Mouse (Mus musculus) liver, embryonic 13.5 days (tissue): ENCODE results near the gene Gm28305. TPM values are rescaled to one million over a fixed set of nuclear protein-coding genes. Genes with fewer than 3 reads are reported as not detected.
A peak's percentile ranks its signal among the peaks of the same experiment; 100 is the strongest.

Experiments used
- ATAC-seq: fragments of 200-750 bp; cut with Nextera tagmentation; 2 replicates; pipeline ENCODE4 v1.8.0; 2017; ENCODE audit warnings: low read depth, mild to moderate bottlenecking, moderate number of reproducible peaks, moderate library complexity
- DNase-seq: peaks from one replicate; pipeline ENCODE4 v3.0.0; 2022
- H3K27ac ChIP-seq: fragments of 300-500 bp; sonication (generic); 2 replicates; pipeline ENCODE4 v1.5.1; 2015; ENCODE audit warnings: moderate library complexity, mild to moderate bottlenecking, inconsistent platforms
- H3K27me3 ChIP-seq: fragments of 300-500 bp; sonication (generic); 2 replicates; pipeline ENCODE4 v1.6.1; 2015; ENCODE audit warnings: mild to moderate bottlenecking, inconsistent platforms
- H3K36me3 ChIP-seq: fragments of 300-500 bp; sonication (generic); 2 replicates; pipeline ENCODE4 v1.6.1; 2015; ENCODE audit warnings: mild to moderate bottlenecking, inconsistent platforms
- H3K4me1 ChIP-seq: fragments of 300-500 bp; sonication (generic); replicated peaks from 2 replicates; pipeline ENCODE4 v1.6.1; 2015; ENCODE audit warnings: inconsistent platforms
- H3K4me2 ChIP-seq: fragments of 300-500 bp; sonication (generic); 2 replicates; pipeline ENCODE4 v1.6.1; 2015; ENCODE audit warnings: inconsistent platforms, mild to moderate bottlenecking, moderate library complexity
- H3K4me3 ChIP-seq: fragments of 300-500 bp; sonication (generic); replicated peaks from 2 replicates; pipeline ENCODE4 v1.5.1; 2015; ENCODE audit warnings: mild to moderate bottlenecking, inconsistent platforms
- H3K9ac ChIP-seq: fragments of 300-500 bp; sonication (generic); 2 replicates; pipeline ENCODE4 v1.6.1; 2015; ENCODE audit warnings: mild to moderate bottlenecking, inconsistent platforms
- H3K9me3 ChIP-seq: fragments of 300-500 bp; sonication (generic); replicated peaks from 2 replicates; pipeline ENCODE4 v1.6.1; 2016; ENCODE audit warnings: inconsistent platforms
- WGBS: fragments of 180-500 bp; shearing (Covaris S2); methylation state at CpG from one replicate; pipeline ENCODE4 v1.1.7; 2015; ENCODE audit not compliant: insufficient replicate concordance; 5-methylcytosine and 5-hydroxymethylcytosine counted together
- polyA plus RNA-seq: library from polyadenylated mRNA; unstranded; fragments of >200 nt; fragmentation: Nextera tagmentation; extraction: Ambion mirVana; gene quantifications from 2 replicates; pipeline ENCODE4 v1.2.1, GENCODE M21; 2015

The Gm28305 gene
- polyA plus RNA-seq, 1 experiment from 2014 or later, result not detected

DNA sequence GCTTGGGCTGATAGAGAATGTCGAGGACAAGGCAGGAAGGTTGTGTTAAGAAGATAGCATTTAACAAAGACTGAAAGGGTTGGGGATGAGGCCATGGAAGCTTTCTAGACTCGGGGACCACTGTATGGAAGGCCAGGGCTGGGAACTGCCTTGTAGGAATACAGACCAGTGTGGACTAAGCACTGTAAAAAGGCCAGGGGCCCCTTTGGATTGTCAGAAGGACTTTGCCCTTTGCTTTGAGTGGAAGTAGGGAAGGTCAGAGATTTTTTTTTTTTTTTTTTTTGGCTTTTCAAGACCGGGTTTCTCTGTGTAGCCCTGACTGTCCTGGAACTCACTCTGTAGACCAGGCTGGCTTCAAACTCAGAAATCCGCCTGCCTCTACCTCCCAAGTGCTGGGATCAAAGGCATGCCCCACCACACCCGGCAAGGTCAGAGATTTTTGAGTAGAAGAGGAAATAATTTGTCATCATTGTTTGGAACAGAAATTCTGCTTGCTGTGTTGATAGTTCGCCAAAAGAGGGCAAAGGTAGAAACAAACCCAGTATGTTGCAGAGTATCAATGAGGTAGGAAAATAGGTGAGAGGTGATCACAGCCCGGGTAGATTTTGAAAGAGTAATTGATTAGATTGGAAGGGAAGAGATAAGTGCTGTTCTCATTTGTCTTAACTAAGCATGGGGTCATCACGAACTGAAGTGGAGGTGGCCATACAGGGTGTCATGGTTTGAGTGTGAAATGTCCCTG, 30.6 kb downstream of the Gm28305 start:
- no peaks in the 10 kb centered on the region for H3K9me3 ChIP-seq
- peak overlapping the region; percentile 47; the same call in 1 of the 2 replicates for H3K27ac ChIP-seq
- peaks cover 8% of the 10 kb centered on the region; the same call in 1 of the 2 replicates for H3K4me1 ChIP-seq
- H3K4me3 ChIP-seq, result no peak overlapping the region
- H3K36me3 ChIP-seq, result 0 out of 2 replicates have a peak, but pooled peaks cover under 1% of the 10 kb centered on the region
- H3K4me2 ChIP-seq, result no peak overlapping the region
- H3K27me3 ChIP-seq, result no peaks in the 10 kb centered on the region
- no peak overlapping the region for H3K9ac ChIP-seq
- WGBS, result 46% methylated on average over 8 of the region's 8 CpGs
- peak; percentile 67 for ATAC-seq
- DNase-seq, result no peak

GRCm38 (mm10) chr9:104075808-104076207, 35.3 kb downstream of the Gm28305 start:
- no peak overlapping the region for H3K4me3 ChIP-seq
- DNase-seq (no peak), ATAC-seq (no peak)
- no peak overlapping the region for H3K27ac ChIP-seq
- no peak overlapping the region for H3K4me2 ChIP-seq
- no peaks in the 10 kb centered on the region for H3K27me3 ChIP-seq
- WGBS, result 50% methylated on average over 2 of the region's 2 CpGs
- H3K4me1 ChIP-seq, result peaks cover 5% of the 10 kb centered on the region; the same call in 1 of the 2 replicates
- no peak overlapping the region for H3K9ac ChIP-seq
- 0 out of 2 replicates have a peak, but pooled peaks cover 3% of the 10 kb centered on the region for H3K36me3 ChIP-seq
- no peaks in the 10 kb centered on the region for H3K9me3 ChIP-seq

GRCm38 (mm10) chr9:104078780-104079179, 38.3 kb downstream of the Gm28305 start:
- Histone ChIP-seq H3K4me2 (no peak overlapping the region), H3K9me3 (no peaks in the 10 kb centered on the region), H3K9ac (no peak overlapping the region), H3K27me3 (no peaks in the 10 kb centered on the region), H3K4me1 (no peaks in the 10 kb centered on the region), H3K4me3 (no peak overlapping the region), H3K27ac (no peak overlapping the region), H3K36me3 (peaks cover 11% of the 10 kb centered on the region; the same call in 1 of the 2 replicates)
- WGBS, result 90% methylated on average over 1 of the region's 1 CpGs
- ATAC-seq (no peak), DNase-seq (no peak)

DNA sequence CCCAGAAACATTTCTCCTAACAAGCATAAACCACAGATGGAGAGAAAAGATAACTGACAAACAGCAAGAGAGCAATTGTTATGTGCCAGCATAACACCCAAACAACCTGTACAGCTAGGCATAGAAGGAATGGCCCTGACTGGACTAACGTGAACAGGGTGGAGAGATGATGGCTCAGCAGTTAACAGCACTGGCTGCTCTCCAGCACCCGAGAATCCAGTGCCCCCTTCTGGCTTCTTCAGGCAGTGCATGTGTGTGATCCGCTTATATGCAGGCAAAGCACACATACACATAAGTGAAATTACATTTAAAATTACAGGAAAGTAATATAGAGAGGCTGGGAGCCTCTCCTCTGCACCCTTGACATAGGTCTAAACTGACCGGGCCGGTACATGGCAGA, 38.9 kb downstream of the Gm28305 start:
- ATAC-seq (0 out of 2 replicates have a peak, but pooled peaks have one; percentile 59), DNase-seq (peak; percentile 20)
- Histone ChIP-seq H3K9ac (no peak overlapping the region), H3K27ac (no peak overlapping the region), H3K4me1 (no peaks in the 10 kb centered on the region), H3K4me3 (no peak overlapping the region), H3K9me3 (no peaks in the 10 kb centered on the region), H3K27me3 (no peaks in the 10 kb centered on the region), H3K36me3 (peaks cover 16% of the 10 kb centered on the region; the same call in 1 of the 2 replicates), H3K4me2 (no peak overlapping the region)
- 46% methylated on average over 5 of the region's 5 CpGs for whole genome bisulfite sequencing

- Histone ChIP-seq H3K4me1 (no peaks in the 10 kb centered on the region), H3K9ac (no peak overlapping the region), H3K27me3 (no peaks in the 10 kb centered on the region), H3K36me3 (peaks cover 17% of the 10 kb centered on the region), H3K4me3 (no peak overlapping the region), H3K27ac (no peak overlapping the region), H3K4me2 (no peak overlapping the region), H3K9me3 (no peaks in the 10 kb centered on the region)
- 61% methylated on average over 3 of the region's 3 CpGs for WGBS
- DNase-seq (no peak), ATAC-seq (no peak)
Measured at GRCm38 (mm10) chr9:104080038-104080437, 39.6 kb downstream of the Gm28305 start.

DNA sequence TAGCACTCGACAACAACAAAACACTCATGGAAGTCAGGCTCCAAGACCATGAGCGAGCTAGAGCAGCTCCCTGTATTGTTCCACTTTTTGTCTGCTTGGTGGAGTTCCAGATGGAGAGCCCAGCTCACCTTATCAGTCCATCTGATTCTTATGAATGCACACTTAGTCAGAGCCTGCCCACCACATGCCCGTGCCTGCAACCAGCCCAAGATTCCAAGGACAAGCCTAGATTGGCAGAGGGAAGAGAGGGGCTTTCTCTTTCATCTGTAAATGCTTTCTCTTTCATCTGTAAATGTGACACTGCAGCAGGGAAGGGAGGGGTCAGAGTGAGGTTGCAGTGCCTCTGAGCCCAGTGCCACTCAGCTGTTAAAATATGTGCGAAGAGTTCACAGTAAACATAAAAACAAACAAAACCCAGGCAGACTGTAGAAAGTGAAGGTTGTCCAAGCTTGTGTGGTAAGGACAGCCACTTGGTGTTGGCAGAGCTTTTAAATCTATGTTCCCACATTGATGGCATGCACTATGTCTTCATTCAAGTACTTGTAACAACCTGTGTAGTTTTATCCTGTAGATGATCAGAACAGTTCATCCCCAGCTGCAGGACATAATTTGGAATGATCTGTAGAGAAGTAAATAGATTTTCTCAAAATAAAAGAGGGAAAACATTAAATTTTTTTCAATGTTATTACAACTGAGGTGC, 45.4 kb downstream of the Gm28305 start:
- no peaks in the 10 kb centered on the region for H3K4me1 ChIP-seq

DNA sequence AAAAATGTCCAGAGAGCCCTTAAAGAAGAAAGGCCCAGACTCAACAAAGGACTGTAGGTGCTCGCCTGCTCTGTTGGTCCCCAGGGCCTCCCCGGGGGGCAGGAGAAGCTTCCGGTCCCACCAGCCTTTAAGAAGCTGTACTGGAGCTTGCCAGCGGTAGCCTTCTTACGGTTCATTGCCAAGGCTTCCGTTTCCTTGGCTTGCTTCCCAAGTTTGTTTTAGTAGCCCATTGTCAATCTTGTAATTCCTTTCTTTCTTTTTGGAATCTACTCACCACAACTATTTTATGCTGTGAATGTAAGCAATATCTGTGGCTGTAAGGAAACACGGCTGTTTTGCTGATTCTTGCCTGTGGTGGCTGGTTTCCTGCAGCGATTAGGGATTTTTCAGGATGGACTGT, 48.1 kb downstream of the Gm28305 start:
- Histone ChIP-seq H3K36me3 (peaks cover 6% of the 10 kb centered on the region; the same call in 1 of the 2 replicates), H3K27ac (no peak overlapping the region), H3K4me2 (no peak overlapping the region), H3K27me3 (no peaks in the 10 kb centered on the region), H3K4me3 (no peak overlapping the region), H3K4me1 (no peaks in the 10 kb centered on the region), H3K9me3 (no peaks in the 10 kb centered on the region), H3K9ac (no peak overlapping the region)
- DNase-seq (no peak), ATAC-seq (no peak)
- 63% methylated on average over 8 of the region's 8 CpGs for WGBS

More for the DNA sequence above, 45.4 kb downstream of the Gm28305 start:
- Histone ChIP-seq H3K27me3 (no peaks in the 10 kb centered on the region), H3K9me3 (no peaks in the 10 kb centered on the region), H3K4me3 (no peak overlapping the region), H3K9ac (no peak overlapping the region), H3K36me3 (peaks cover 15% of the 10 kb centered on the region), H3K27ac (no peak overlapping the region), H3K4me2 (no peak overlapping the region)
- 69% methylated on average over 4 of the region's 4 CpGs for WGBS
- ATAC-seq (no peak), DNase-seq (no peak)

- Histone ChIP-seq H3K27me3 (no peaks in the 10 kb centered on the region), H3K36me3 (0 out of 2 replicates have a peak, but pooled peaks cover 5% of the 10 kb centered on the region), H3K4me2 (no peak overlapping the region), H3K4me1 (no peaks in the 10 kb centered on the region), H3K9ac (no peak overlapping the region), H3K27ac (no peak overlapping the region), H3K9me3 (no peaks in the 10 kb centered on the region), H3K4me3 (no peak overlapping the region)
- ATAC-seq (no peak), DNase-seq (no peak)
- WGBS, result 83% methylated on average over 5 of the region's 5 CpGs
Measured at GRCm38 (mm10) chr9:104092945-104093344, 52.5 kb downstream of the Gm28305 start.

DNA sequence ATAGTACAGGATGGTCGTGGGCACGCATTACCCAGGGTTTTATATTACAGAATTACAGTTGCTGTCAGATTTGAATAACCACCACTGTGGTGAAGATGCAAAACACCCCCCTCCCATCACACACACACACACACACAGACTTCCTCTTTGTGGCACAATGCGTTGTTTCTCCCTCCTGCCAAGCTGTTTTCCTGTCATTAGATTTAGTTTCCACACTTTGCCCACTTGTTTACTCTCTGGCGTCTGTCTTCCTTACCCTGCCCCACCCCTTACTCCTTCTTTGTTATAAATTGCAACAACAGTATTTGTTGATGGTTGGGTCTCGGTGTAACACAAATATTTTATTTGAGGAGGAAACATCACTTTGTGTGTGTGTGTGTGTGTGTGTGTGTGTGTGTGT, 57.8 kb downstream of the Gm28305 start:
- Histone ChIP-seq H3K9ac (no peak overlapping the region), H3K9me3 (no peaks in the 10 kb centered on the region), H3K27me3 (no peaks in the 10 kb centered on the region), H3K4me2 (no peak overlapping the region), H3K36me3 (peaks cover 9% of the 10 kb centered on the region; the same call in 1 of the 2 replicates), H3K27ac (no peak overlapping the region), H3K4me1 (no peaks in the 10 kb centered on the region), H3K4me3 (no peak overlapping the region)
- no peak for ATAC-seq
- WGBS, result 30% methylated on average over 5 of the region's 5 CpGs
- no peak for DNase-seq

- Histone ChIP-seq H3K27me3 (no peaks in the 10 kb centered on the region), H3K9ac (no peak overlapping the region), H3K4me1 (no peaks in the 10 kb centered on the region), H3K27ac (no peak overlapping the region), H3K36me3 (peaks cover 9% of the 10 kb centered on the region; the same call in 1 of the 2 replicates), H3K4me2 (no peak overlapping the region), H3K4me3 (no peak overlapping the region), H3K9me3 (no peaks in the 10 kb centered on the region)
- 77% methylated on average over 11 of the region's 11 CpGs for WGBS
- DNase-seq (no peak), ATAC-seq (no peak)
Measured at GRCm38 (mm10) chr9:104099060-104099459, 58.6 kb downstream of the Gm28305 start.

DNA sequence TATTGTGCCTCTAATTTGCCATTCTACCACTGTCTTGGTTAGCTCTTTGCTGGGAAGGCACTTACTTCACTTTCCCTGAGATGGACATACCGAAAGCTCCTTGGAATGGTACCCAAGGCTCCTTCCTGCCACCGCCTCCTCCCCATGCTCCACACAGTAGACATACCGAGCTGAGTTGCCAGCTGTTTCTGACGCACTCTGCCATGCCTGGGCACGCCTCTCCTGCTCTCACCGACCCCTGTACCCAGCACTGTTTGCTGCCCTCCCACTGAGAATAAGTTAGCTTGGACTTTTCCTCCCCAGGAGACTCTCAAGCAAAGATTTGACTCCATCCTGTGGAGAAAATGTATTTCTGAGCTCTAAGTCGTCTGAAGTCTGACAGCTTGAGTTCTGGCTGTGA, 60.4 kb downstream of the Gm28305 start:
- Histone ChIP-seq H3K9ac (no peak overlapping the region), H3K27me3 (no peaks in the 10 kb centered on the region), H3K27ac (no peak overlapping the region), H3K36me3 (peaks cover 9% of the 10 kb centered on the region; the same call in 1 of the 2 replicates), H3K4me2 (no peak overlapping the region), H3K4me1 (no peaks in the 10 kb centered on the region), H3K4me3 (no peak overlapping the region), H3K9me3 (no peaks in the 10 kb centered on the region)
- 57% methylated on average over 7 of the region's 7 CpGs for WGBS
- DNase-seq (no peak), ATAC-seq (no peak)
